Mouse (Mus musculus) heart, postnatal 36 days (tissue): ENCODE results near the gene Gm21637. TPM values are rescaled to one million over a fixed set of nuclear protein-coding genes. Genes with fewer than 3 reads are reported as not detected.
"Not testable (repeated sequence)": the region's sequence is repeated elsewhere in the genome, so short reads cannot be mapped to it uniquely, and the experiment has no call there.

Experiments
- DNase-seq, 2 experiments: peaks; one replicate each; pipeline ENCODE4 v3.0.0; 2021 to 2022
- intact Hi-C: fragments of 180-260 bp; cut with DNase I; formaldehyde crosslinking; loops from one replicate; pipeline ENCODE4 v1.15.1; 2025
- total RNA-seq, 2 experiments: library from RNA; stranded (reverse); gene quantifications; 2 replicates each; pipeline ENCODE4 v1.2.3; 2021

The Gm21637 gene
- total RNA-seq, result not detected

GRCm38 (mm10) chrX:31961744-31962143 is at the start of gene Gm21637:
Gene Gm21637, plus strand, starts transcription at chrX:31962044.
- intact Hi-C loops, DNase-seq: not testable (repeated sequence)

Other genes with a start within 250 kb of the Gm21637 start
- not detected for gene Btbd35f25, start 244.9 kb upstream of the Gm21637 start, total RNA-seq
- gene Btbd35f22, start 85.8 kb downstream of the Gm21637 start, total RNA-seq, result not detected